Mouse (Mus musculus) intestine, postnatal 0 days (tissue): Measurements from ENCODE around the gene Dync1h1. TPM values are rescaled to one million over a fixed set of nuclear protein-coding genes. Genes with fewer than 3 reads are reported as not detected.

Experiments used
- ATAC-seq: fragments of 200-750 bp; cut with Nextera tagmentation; 2 replicates; pipeline ENCODE4 v1.8.0; 2017; ENCODE audit warnings: mild to moderate bottlenecking, moderate TSS enrichment, moderate library complexity
- H3K27ac ChIP-seq: fragments of 300-500 bp; sonication (generic); 2 replicates; pipeline ENCODE4 v1.5.1; 2014; ENCODE audit warnings: mild to moderate bottlenecking, low read depth, low read length, moderate library complexity
- H3K27me3 ChIP-seq: fragments of 300-500 bp; sonication (generic); replicated peaks from 2 replicates; pipeline ENCODE4 v1.6.1; 2014; ENCODE audit warnings: low read length, mixed read lengths; ENCODE audit not compliant: control insufficient read depth, insufficient read depth
- H3K36me3 ChIP-seq: fragments of 300-500 bp; sonication (generic); 2 replicates; pipeline ENCODE4 v1.6.1; 2014; ENCODE audit warnings: mild to moderate bottlenecking, moderate library complexity; ENCODE audit not compliant: control insufficient read depth, insufficient read depth
- H3K4me1 ChIP-seq: fragments of 300-500 bp; sonication (generic); replicated peaks from 2 replicates; pipeline ENCODE4 v1.6.1; 2014; ENCODE audit warnings: antibody characterized with exemption, low read length, mixed read lengths; ENCODE audit not compliant: control insufficient read depth, insufficient read depth
- H3K4me2 ChIP-seq: fragments of 300-500 bp; sonication (generic); replicated peaks from 2 replicates; pipeline ENCODE4 v1.6.1; 2014; ENCODE audit warnings: low read depth, mild to moderate bottlenecking, moderate library complexity
- H3K4me3 ChIP-seq: fragments of 300-500 bp; sonication (generic); 2 replicates; pipeline ENCODE4 v1.5.1; 2014; ENCODE audit warnings: low read depth, low read length
- H3K9ac ChIP-seq: fragments of 300-500 bp; sonication (generic); 2 replicates; pipeline ENCODE4 v1.6.1; 2014; ENCODE audit warnings: mild to moderate bottlenecking, low read depth, low read length
- H3K9me3 ChIP-seq: fragments of 300-500 bp; sonication (generic); 2 replicates; pipeline ENCODE4 v1.6.1; 2016; ENCODE audit warnings: mixed run types; ENCODE audit not compliant: control insufficient read depth
- CTCF ChIP-seq: sonication (generic); IDR thresholded peaks from 2 replicates; pipeline ENCODE4 v1.5.1; 2016; ENCODE audit warnings: low read depth, mild to moderate bottlenecking, control low read depth, antibody characterized with exemption, moderate library complexity
- WGBS: fragments of 180-500 bp; shearing (Covaris S2); extraction: QIAGEN DNeasy Blood & Tissue Kit; methylation state at CpG from one replicate; pipeline ENCODE4 v1.1.7; 2014; 5-methylcytosine and 5-hydroxymethylcytosine counted together
- polyA plus RNA-seq: library from polyadenylated mRNA; unstranded; fragments of >200 nt; fragmentation: Nextera tagmentation; extraction: Ambion mirVana; gene quantifications from 2 replicates; pipeline ENCODE4 v1.2.1, GENCODE M21; 2015

Dync1h1 gene
- polyA plus RNA-seq: 19.7 and 21.8 TPM in 2 replicates

- Histone ChIP-seq H3K4me3 (peak within 1 kb of the TSS; percentile 100), H3K27ac (peak within 1 kb of the TSS; percentile 99), H3K4me2 (peak within 1 kb of the TSS; percentile 73), H3K36me3 (no peaks in the 10 kb centered on the region), H3K9me3 (no peaks in the 10 kb centered on the region), H3K27me3 (no peaks in the 10 kb centered on the region), H3K9ac (peak within 1 kb of the TSS; percentile 98), H3K4me1 (0 out of 2 replicates have a peak, but pooled peaks cover 5% of the 10 kb centered on the region)
- TF ChIP-seq CTCF: peak; percentile 9; the same call in 1 of the 2 replicates
- WGBS: under 1% methylated on average over 103 of the region's 105 CpGs
- peak; percentile 89 for ATAC-seq
These were observed at the start of gene Dync1h1 for GRCm38 (mm10) chr12:110601241-110602218. Gene Dync1h1, plus strand, starts transcription at chr12:110601452.

GRCm38 (mm10) chr12:110552113-110552512 lies 49.1 kb upstream of the Dync1h1 start:
- Histone ChIP-seq H3K4me2 (no peak overlapping the region), H3K9me3 (no peaks in the 10 kb centered on the region), H3K4me1 (no peaks in the 10 kb centered on the region), H3K4me3 (no peak overlapping the region), H3K27me3 (no peaks in the 10 kb centered on the region), H3K27ac (no peak overlapping the region; the same call in 1 of the 2 replicates), H3K9ac (no peak overlapping the region), H3K36me3 (peaks cover 86% of the 10 kb centered on the region)
- WGBS: 79% methylated on average over 13 of the region's 13 CpGs
- ATAC-seq: no peak
- no peak for TF ChIP-seq CTCF

- H3K27ac ChIP-seq: no peak overlapping the region
- no peaks in the 10 kb centered on the region for H3K4me1 ChIP-seq
- H3K9ac ChIP-seq: no peak overlapping the region
- H3K27me3 ChIP-seq: no peaks in the 10 kb centered on the region
- no peak for TF ChIP-seq CTCF
- no peak for ATAC-seq
- peaks cover 83% of the 10 kb centered on the region for H3K36me3 ChIP-seq
- 93% methylated on average over 5 of the region's 5 CpGs for WGBS
- H3K4me3 ChIP-seq: no peak overlapping the region
- H3K9me3 ChIP-seq: no peaks in the 10 kb centered on the region
- H3K4me2 ChIP-seq: no peak overlapping the region
These were observed 47.9 kb upstream of the Dync1h1 start for GRCm38 (mm10) chr12:110553362-110553761.

GRCm38 (mm10) chr12:110555536-110556240 lies 45.6 kb upstream of the Dync1h1 start:
- TF ChIP-seq CTCF: no peak
- no peaks in the 10 kb centered on the region for H3K4me1 ChIP-seq
- no peak overlapping the region for H3K4me3 ChIP-seq
- ATAC-seq: no peak; the same call in 1 of the 2 replicates
- H3K4me2 ChIP-seq: no peak overlapping the region
- H3K9ac ChIP-seq: no peak overlapping the region
- 93% methylated on average over 21 of the region's 21 CpGs for WGBS
- peaks cover 85% of the 10 kb centered on the region for H3K36me3 ChIP-seq
- H3K9me3 ChIP-seq: no peaks in the 10 kb centered on the region
- no peaks in the 10 kb centered on the region for H3K27me3 ChIP-seq
- H3K27ac ChIP-seq: no peak overlapping the region

- WGBS: 91% methylated on average over 18 of the region's 18 CpGs
- no peak overlapping the region for H3K4me2 ChIP-seq
- peaks cover 92% of the 10 kb centered on the region for H3K36me3 ChIP-seq
- H3K4me1 ChIP-seq: no peaks in the 10 kb centered on the region
- H3K9me3 ChIP-seq: no peaks in the 10 kb centered on the region
- no peak overlapping the region for H3K4me3 ChIP-seq
- no peak for TF ChIP-seq CTCF
- ATAC-seq: no peak
- no peaks in the 10 kb centered on the region for H3K27me3 ChIP-seq
- H3K27ac ChIP-seq: no peak overlapping the region
- no peak overlapping the region for H3K9ac ChIP-seq
These were observed 44.2 kb upstream of the Dync1h1 start for GRCm38 (mm10) chr12:110556861-110557628.
